ENCODE assay signal across 32 mouse cellular contexts in genomic region chrX:166535138-166535537, GRCm38 (mm10). TPM values are rescaled to one million over a fixed set of nuclear protein-coding genes. Genes with fewer than 3 reads are reported as not detected.
DNase-seq lines count a peak whose midpoint lies in the region; ATAC-seq and TF ChIP-seq lines count a peak whose summit lies in the region.
"Had no signal": no experiment of that assay in that cellular context is flagged by ENCODE, and none has a peak within 500 bp of the region (broad histone marks: within the 10 kb centered on the region; RNA-seq: fewer than 3 reads in every experiment).

No protein-coding gene starts in this region.

- peaks cover 4% of the 10 kb centered on the region; the same call in 1 of the 2 replicates for H3K27me3 ChIP-seq in intestine, embryonic 14.5 days (replicated peaks; ENCODE audit: control insufficient read depth, insufficient read depth, low read length)
- no peaks in the 10 kb centered on the region for H3K27me3 ChIP-seq in intestine, postnatal 0 days (replicated peaks; ENCODE audit: control insufficient read depth, insufficient read depth, low read length)
- H3K27me3 ChIP-seq: embryonic facial prominence, embryonic 12.5 days; embryonic facial prominence, embryonic 15.5 days; heart, embryonic 12.5 days had no signal

- no peak overlapping the region for H3K9ac ChIP-seq in intestine, embryonic 14.5 days (ENCODE audit: low read length)
- no peak overlapping the region for H3K9ac ChIP-seq in intestine, postnatal 0 days (ENCODE audit: low read depth, low read length)
- H3K9ac ChIP-seq: embryonic facial prominence, embryonic 12.5 days; embryonic facial prominence, embryonic 15.5 days; forebrain, embryonic 12.5 days; heart, embryonic 12.5 days; heart, embryonic 15.5 days; hindbrain, embryonic 14.5 days had no signal

- H3K9me3 ChIP-seq in intestine, embryonic 14.5 days (ENCODE audit: control insufficient read depth, low read length): no peaks in the 10 kb centered on the region
- H3K9me3 ChIP-seq in intestine, postnatal 0 days (ENCODE audit: control insufficient read depth): no peaks in the 10 kb centered on the region
- H3K9me3 ChIP-seq: embryonic facial prominence, embryonic 12.5 days; embryonic facial prominence, embryonic 15.5 days; forebrain, embryonic 12.5 days; heart, embryonic 12.5 days; heart, embryonic 15.5 days had no signal

- 0 out of 2 replicates have a peak, but pooled peaks have one; percentile 55 for ATAC-seq in intestine, embryonic 14.5 days (replicated peaks; ENCODE audit: low FRiP score, low TSS enrichment, low read depth)
- peak; percentile 29; the same call in 1 of the 2 replicates for ATAC-seq in intestine, postnatal 0 days
- ATAC-seq in activated CD4-positive, CD25-positive, alpha-beta regulatory T cell, adult 4 months: no peak
- ATAC-seq: CD4-positive, CD25-positive, alpha-beta regulatory T cell, adult 4 months; forebrain, embryonic 16.5 days; hindbrain, postnatal 0 days; inflammation-experienced regulatory T-cells, adult 6 months had no signal

- H3K4me3 ChIP-seq in intestine, embryonic 14.5 days (ENCODE audit: low read depth, low read length): no peak overlapping the region
- no peak overlapping the region for H3K4me3 ChIP-seq in intestine, postnatal 0 days (ENCODE audit: low read depth, low read length)
- H3K4me3 ChIP-seq: embryonic facial prominence, embryonic 12.5 days; embryonic facial prominence, embryonic 15.5 days; erythroblast, embryonic 14.5 days; forebrain, embryonic 12.5 days; gastrocnemius, adult 2 months; heart, embryonic 12.5 days; heart, embryonic 15.5 days had no signal

- DNase-seq in MEL-GATA-1-ER (ENCODE audit: extremely low read depth, low read depth): peak; percentile 83
- DNase-seq in intestine, embryonic 14.5 days (ENCODE audit: low spot score): no peak
- DNase-seq in yolk sac, embryonic 10.5 days (ENCODE audit: low spot score): peak; percentile 15
- DNase-seq in spleen, postnatal 14 days (ENCODE audit: low spot score in 2 of 2): no peak
- DNase-seq in kidney, postnatal 25 days: no peak
- no peak for DNase-seq in heart, postnatal 36 days
- DNase-seq: adrenal gland, adult 2 months; adrenal gland, postnatal 14 days; cerebellum, adult 11 months; cerebellum, adult 2 months; cerebellum, adult 9-11 months; cerebellum, postnatal 25 days; gastrocnemius, adult 2 months; gastrocnemius, postnatal 14 days; heart, adult 11 months; heart, postnatal 10 days; heart, postnatal 4 days had no signal

- 16% methylated on average over 4 of the region's 4 CpGs for WGBS in intestine, embryonic 14.5 days
- WGBS in intestine, postnatal 0 days: 32% methylated on average over 4 of the region's 4 CpGs

- TF ChIP-seq CTCF in intestine, postnatal 0 days (IDR thresholded peaks at IDR 0.05; ENCODE audit: low read depth): no peak

- H3K4me1 ChIP-seq in intestine, embryonic 14.5 days (replicated peaks; ENCODE audit: control insufficient read depth, insufficient read depth, low read length): no peaks in the 10 kb centered on the region
- no peaks in the 10 kb centered on the region for H3K4me1 ChIP-seq in intestine, postnatal 0 days (replicated peaks; ENCODE audit: control insufficient read depth, insufficient read depth, low read length)
- H3K4me1 ChIP-seq: embryonic facial prominence, embryonic 12.5 days; embryonic facial prominence, embryonic 15.5 days; forebrain, embryonic 12.5 days; heart, embryonic 12.5 days; heart, embryonic 15.5 days had no signal

- no peak overlapping the region for H3K4me2 ChIP-seq in intestine, embryonic 14.5 days (ENCODE audit: low read length)
- H3K4me2 ChIP-seq in intestine, postnatal 0 days (replicated peaks; ENCODE audit: low read depth): no peak overlapping the region
- H3K4me2 ChIP-seq: embryonic facial prominence, embryonic 12.5 days; embryonic facial prominence, embryonic 15.5 days; forebrain, embryonic 12.5 days; heart, embryonic 12.5 days; heart, embryonic 15.5 days; hindbrain, embryonic 14.5 days had no signal

- no peak overlapping the region for H3K27ac ChIP-seq in intestine, embryonic 14.5 days (ENCODE audit: low read depth)
- no peak overlapping the region for H3K27ac ChIP-seq in intestine, postnatal 0 days (ENCODE audit: low read depth, low read length)
- H3K27ac ChIP-seq: embryonic facial prominence, embryonic 12.5 days; embryonic facial prominence, embryonic 15.5 days; forebrain, embryonic 12.5 days; gastrocnemius, adult 2 months; heart, embryonic 15.5 days; hindbrain, embryonic 14.5 days; hindbrain, postnatal 0 days had no signal

- intact Hi-C loops in heart, postnatal 36 days (cut with DNase I): no loop called here

- no peaks in the 10 kb centered on the region for H3K36me3 ChIP-seq in intestine, embryonic 14.5 days (ENCODE audit: control insufficient read depth, insufficient read depth, low read length)
- no peaks in the 10 kb centered on the region for H3K36me3 ChIP-seq in intestine, postnatal 0 days (ENCODE audit: control insufficient read depth, insufficient read depth)
- H3K36me3 ChIP-seq: embryonic facial prominence, embryonic 12.5 days; embryonic facial prominence, embryonic 15.5 days; forebrain, embryonic 12.5 days; heart, embryonic 12.5 days; heart, embryonic 15.5 days had no signal

RNA-seq across cellular contexts. Expression of gene Tceanc, which starts 16.8 kb away (rescaled TPM):
- 5.5 and 7.2 TPM in 2 replicates for polyA plus RNA-seq in intestine, embryonic 14.5 days (2014; fragmentation: Nextera tagmentation; extraction: Ambion mirVana)
- polyA plus RNA-seq in intestine, postnatal 0 days (2015; fragmentation: Nextera tagmentation; extraction: Ambion mirVana): 3.1 and 3.5 TPM in 2 replicates
- polyA plus RNA-seq in activated CD4-positive, CD25-positive, alpha-beta regulatory T cell, adult 4 months (2017; shearing (Covaris generic)): 10 to 100 TPM in 1 of 2 experiments, 1 to 10 TPM in 1; 10.0 to 10.7 TPM
- total RNA-seq in heart, postnatal 36 days (2021): 1 to 10 TPM; 2.4 to 3.6 TPM

RNA-seq across cellular contexts. Expression of gene Egfl6, which starts 50.4 kb away (rescaled TPM):
- 4.7 and 5.2 TPM in 2 replicates for polyA plus RNA-seq in intestine, embryonic 14.5 days (2014; fragmentation: Nextera tagmentation; extraction: Ambion mirVana)
- 0.83 and 0.97 TPM in 2 replicates for polyA plus RNA-seq in intestine, postnatal 0 days (2015; fragmentation: Nextera tagmentation; extraction: Ambion mirVana)
- polyA plus RNA-seq in activated CD4-positive, CD25-positive, alpha-beta regulatory T cell, adult 4 months (2017; shearing (Covaris generic)): not detected
- total RNA-seq in heart, postnatal 36 days (2021): under 1 TPM; 0.39 to 0.41 TPM
- total RNA-seq: common myeloid progenitor, adult 5-6 weeks had no signal
- polyA plus RNA-seq: C2C12; CD4-positive, CD25-positive, alpha-beta regulatory T cell, adult 4 months; erythroblast, embryonic 14.5 days; inflammation-experienced regulatory T-cells, adult 6 months had no signal

RNA-seq across cellular contexts. Expression of gene Rab9, which starts 55.5 kb away (rescaled TPM):
- 55.2 and 58.0 TPM in 2 replicates for polyA plus RNA-seq in intestine, embryonic 14.5 days (2014; fragmentation: Nextera tagmentation; extraction: Ambion mirVana)
- polyA plus RNA-seq in intestine, postnatal 0 days (2015; fragmentation: Nextera tagmentation; extraction: Ambion mirVana): 78.0 and 79.6 TPM in 2 replicates
- polyA plus RNA-seq in activated CD4-positive, CD25-positive, alpha-beta regulatory T cell, adult 4 months (2017; shearing (Covaris generic)): 10 to 100 TPM; 40.8 to 42.2 TPM
- 10 to 100 TPM; 24.3 to 33.7 TPM for total RNA-seq in heart, postnatal 36 days (2021)

Comparison
In these comparisons a context has a peak if more than half of its experiments do, and no peak if none do; other contexts are left out.
1. DNase-seq: peak in MEL-GATA-1-ER (single experiment) and yolk sac, embryonic 10.5 days (single experiment); none in intestine, embryonic 14.5 days (single experiment), spleen, postnatal 14 days (0 of 2), kidney, postnatal 25 days (0 of 2) and heart, postnatal 36 days (0 of 2).